Mouse (Mus musculus) cerebellum, postnatal 25 days (tissue): ENCODE measurements around the gene Gnat2.

ENCODE experiments used
- DNase-seq, 2 experiments: peaks; one replicate each; pipeline ENCODE4 v3.0.0; 2021; ENCODE audit warnings: mixed read lengths in 2 of 2

Gnat2 gene

DNA sequence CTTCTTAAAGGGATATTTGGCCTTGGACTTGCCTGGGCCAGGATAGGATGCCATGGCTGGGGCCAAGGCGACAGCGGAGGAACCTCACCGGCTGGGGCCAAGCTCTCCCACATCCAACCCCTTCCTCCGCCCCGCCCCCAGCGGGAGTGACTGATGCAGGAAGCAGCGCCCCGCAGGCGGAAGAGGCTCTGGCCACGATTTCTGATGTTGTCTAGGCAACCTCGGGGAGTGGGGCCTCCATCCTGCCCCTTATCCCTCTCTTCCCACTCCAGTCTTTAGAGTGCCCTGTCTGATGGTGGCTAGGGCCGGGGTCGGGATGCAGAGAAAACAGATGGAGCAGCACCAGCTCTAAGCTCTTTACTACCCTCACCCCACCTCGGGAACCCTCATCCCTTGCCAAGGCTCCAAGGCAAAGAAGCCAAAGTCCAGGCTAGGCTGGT, 7.3 kb upstream of the Gnat2 start:
- DNase-seq, result peak; percentile 96 to 98

DNA sequence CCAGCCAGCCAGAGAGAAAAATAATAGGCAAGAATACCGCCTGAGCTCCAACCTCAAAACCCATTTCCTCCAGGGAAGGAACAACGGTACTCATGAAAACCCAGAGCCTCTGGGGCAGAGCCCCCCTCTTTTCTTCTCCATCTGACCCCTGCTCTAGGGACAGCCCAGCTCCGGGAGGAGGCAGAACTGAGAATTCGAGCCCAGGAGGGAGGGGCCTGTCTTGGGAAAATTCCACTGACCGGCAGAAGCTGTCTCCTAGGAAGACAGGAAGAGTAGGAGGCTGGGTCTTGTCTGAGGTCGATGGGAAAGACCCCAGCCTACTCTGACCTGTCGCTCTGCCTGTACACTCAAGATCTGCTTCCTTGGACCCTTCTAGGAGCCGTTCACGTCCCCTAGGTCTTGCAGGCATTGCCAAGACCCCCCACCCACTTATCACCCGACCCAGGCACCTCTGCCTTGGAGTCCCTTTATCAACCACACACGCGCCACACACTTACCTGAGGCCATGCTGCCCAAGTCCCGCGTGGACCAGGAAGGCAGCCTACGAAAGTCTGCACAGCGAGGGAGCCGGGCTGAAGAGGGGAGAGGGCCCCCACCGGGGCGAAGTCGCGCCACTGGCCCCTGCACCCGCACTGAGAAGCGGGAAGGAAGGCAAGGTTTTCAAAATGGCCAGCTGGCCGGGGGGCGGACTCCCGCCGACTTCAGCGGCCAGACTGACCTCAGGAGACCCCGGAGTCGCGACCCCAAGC, 6.7 kb upstream of the Gnat2 start:
- peak; percentile 83 to 84 for DNase-seq

DNA sequence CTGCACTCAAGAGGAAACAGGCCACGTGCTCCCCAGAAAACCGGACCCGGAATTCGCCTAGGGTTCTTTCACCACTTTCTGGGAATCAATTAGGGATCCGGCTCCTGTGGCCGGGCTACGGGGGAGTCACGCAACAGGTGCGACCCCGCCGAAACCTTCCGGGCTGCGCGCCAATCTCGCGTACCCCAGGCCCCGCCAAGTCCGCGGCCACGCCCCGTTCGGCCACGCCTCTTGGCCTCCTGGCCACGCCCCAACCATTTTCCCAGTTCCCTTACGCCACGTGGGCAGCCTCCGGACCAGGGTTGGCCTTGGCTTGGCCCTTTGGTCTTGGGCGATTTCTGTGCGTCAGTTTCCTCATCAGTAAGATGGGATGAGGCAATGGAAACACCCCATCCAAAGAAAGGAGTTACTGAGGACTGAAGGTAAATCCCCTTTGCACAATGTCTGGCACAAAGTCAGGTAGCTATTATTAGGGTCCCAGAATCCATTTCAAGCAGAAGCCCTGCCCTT, 6.1 kb upstream of the Gnat2 start, which contains the start of gene Ampd2:
Gene Ampd2 (minus strand): TSS at position 182 of the 510 bp plus-strand sequence.
- peak; percentile 55 to 80 for DNase-seq

DNA sequence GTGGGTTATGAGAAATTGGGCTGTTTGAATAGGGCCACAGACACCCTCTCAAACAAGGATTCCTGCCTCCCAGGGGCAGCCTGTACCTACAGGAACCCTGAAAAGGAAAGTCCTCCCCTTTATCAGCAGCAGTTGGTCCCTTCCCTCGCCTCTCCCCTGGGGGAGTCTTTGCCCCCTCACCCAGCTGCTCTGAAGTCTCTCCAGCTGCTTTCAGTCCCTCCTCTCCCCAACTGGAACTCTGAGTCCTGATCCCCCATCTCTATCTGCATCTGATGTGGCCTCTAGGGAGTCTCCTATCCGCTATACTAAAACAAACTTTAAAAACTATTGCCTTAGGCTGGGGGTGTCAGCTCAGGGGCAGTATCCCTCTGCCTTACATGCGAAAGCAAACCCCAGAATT, 5.3 kb upstream of the Gnat2 start:
- DNase-seq, result no peak

DNA sequence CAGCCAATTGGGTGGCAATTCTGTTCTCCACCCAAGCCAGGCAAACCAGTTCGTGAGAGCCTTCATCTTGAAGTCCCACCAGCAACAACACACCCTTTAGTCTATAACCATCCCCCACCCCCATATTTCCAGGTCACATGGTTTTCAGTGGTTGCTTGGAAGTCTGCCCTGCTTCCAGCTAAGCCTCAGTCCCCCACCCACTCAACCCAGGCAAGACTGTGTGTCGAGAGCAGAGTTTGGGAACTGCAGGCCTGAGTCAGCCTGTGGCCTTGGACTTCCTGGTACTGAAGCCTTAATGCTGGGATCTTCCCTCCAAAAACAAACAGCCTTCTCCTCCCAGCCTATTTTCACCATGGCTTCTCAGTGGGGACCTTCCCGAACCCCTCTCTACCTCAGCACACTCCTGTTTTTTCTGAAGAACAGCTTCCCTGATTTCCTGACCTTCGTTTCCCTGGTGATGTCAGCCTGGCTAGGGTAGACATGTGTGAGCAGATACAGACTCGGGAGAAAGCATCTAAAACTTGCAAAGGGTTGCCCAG, 3.7 kb upstream of the Gnat2 start:
- no peak for DNase-seq

DNA sequence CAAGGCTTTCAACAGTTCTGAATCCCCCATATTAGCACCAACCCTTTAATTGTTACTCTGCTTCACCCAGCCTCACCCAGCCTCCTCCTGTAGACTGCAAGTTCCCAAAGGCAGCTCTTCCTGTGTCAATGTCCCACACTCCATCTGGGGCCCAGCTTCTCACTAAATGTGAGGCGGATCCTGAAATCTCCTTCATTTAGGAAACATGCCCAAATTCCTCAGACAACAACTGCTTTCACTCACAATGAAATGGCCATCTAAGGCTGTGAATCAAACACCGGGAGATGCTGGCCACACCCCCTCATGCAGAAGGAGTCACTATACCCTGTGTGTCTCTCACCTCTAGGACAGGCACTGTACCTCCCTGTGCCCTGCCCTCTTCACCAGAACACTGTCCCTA, 2.7 kb upstream of the Gnat2 start:
- no peak for DNase-seq

DNA sequence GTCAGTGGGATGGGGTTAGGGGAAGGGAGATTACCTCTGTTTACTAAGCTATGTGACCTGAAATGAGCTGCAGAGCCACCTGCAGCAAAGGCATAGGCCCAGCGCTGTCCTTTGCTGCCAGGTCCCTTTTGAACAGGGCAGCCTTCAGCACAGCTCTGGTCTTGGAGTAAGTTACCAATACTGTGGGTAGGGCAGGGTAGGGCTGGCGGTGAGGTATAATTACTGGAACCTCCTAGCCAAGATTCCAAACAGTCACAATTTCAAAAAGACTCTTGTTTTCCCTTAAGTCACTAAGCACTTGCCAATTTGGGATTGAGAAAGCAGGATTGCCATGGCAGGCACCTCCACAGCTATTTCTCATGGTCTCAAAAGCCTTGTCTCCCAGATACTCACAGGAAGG, 2.0 kb upstream of the Gnat2 start:
- no peak for DNase-seq

DNA sequence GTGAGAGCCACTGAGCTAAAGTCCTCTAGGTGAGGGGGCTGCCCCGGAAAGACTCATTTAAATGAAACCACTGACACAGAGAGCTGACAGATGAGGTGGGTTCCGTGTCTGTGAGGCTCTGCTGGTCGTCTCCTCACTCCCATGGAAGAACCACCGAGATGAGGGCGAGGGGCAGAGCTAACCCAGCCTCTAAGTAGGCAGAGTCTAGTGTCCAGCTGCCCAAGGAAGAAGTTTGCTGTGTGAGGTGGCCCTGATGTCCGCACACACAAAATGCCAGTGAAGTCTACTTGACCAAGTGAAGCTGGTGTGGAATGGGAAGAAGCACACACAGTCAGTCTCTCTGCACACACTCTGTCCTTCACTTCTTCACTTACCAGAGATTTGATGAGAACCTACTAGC, 559 bp upstream of the Gnat2 start:
- DNase-seq, result no peak

DNA sequence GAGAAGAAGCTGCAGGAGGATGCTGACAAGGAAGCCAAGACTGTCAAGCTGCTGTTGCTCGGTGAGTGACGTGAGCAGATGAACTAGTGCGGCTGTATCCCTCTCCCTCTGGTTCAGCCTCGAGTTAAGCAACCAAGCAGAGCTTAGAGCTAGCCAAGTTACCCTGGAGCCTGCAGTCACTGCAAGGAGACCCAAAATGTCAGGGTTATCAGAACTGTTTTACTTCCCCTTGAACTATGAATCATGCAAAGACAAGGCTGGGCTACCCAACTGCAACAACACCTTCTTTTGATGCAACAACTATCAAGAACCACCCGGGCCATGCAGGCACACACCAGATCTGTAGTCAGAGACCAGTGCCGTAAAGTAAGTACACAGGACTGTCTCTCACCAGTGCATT, 717 bp downstream of the Gnat2 start:
- no peak for DNase-seq

DNA sequence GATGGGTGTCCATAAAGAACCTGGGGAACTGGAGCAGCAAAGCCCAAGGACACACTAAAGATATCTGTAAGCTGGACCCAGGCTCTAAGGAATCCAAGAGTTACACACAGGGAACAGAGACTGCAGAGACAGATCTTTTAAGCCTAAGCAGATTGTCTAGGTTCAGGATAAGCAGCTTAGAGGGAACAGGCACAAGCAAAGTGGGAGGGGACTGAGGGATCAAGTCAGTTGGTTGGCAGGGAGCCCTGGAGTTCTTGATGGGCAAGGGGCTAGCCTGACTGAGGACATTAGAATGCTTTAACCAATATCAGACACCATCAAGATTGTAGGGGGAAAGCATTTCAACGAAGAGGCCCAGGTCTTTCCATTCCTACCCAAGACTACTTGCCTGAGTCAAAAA, 1.6 kb downstream of the Gnat2 start:
- no peak for DNase-seq

DNA sequence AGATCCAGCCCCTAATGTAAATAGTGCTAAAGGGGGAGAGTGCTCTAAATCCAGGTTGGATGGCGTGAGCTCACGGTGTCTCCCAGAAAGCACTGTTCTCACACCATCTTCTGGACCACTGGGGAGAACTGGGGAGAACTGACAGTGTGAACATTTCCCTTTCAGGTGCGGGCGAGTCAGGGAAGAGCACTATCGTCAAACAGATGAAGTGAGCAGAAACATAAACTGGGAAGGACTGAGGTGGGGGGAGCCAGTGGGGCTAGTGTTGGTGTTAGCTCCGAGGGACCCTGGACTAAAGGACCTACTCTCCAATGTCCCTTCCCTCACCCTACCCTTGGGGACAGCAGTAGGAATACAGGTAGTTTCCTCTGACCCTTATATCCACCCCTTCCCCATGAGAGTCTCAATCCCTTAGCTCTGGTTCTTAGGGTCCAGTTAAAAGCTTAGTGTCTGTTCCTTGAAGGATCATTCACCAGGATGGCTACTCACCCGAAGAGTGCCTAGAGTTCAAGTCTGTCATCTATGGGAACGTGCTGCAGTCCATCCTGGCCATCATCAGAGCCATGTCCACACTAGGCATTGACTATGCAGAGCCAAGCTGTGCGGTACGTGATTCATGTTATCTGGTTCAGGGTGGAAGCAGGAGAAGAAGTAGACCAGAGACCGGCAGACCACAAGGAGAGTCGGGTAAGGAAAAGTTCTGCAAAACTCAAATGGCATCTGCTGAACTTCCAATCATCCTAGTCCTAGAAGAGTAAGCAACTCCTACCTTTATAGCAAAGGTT, 2.6 kb downstream of the Gnat2 start:
- no peak for DNase-seq

DNA sequence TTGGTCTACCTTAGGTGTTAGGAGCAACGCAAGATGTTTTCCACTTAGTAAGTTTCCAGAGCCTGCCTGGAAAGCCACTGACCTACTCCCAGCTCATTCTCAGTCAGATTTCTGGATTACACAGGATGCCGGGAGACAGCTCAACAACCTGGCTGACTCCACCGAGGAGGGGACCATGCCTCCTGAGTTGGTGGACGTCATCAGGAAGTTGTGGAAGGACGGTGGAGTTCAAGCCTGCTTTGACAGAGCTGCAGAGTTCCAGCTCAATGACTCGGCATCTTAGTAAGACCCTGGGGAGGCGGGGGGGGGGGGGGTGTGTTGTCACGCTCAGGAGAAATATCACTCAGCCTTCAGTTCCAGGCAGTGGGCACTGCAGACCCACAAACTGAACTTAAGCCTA, 3.6 kb downstream of the Gnat2 start:
- no peak for DNase-seq

DNA sequence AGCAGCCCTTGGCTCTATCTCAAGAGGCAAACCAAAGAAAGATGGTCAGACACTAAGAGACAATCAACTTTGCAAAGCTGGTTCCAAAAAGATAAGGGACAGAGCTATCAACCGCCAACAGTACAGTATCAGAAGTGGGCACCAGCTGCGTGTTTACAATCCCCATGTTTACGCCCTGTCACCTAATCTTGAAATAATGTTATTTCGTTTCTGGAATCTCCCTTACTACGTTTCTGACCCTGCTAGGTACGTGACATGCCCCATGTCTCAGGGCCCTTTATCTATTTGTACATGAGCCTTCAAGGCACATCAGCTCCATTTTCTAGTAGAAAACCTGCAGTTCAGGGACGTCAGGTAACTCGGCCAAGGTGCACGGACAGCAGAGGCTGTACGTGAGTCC, 4.1 kb downstream of the Gnat2 start:
- DNase-seq, result no peak

DNA sequence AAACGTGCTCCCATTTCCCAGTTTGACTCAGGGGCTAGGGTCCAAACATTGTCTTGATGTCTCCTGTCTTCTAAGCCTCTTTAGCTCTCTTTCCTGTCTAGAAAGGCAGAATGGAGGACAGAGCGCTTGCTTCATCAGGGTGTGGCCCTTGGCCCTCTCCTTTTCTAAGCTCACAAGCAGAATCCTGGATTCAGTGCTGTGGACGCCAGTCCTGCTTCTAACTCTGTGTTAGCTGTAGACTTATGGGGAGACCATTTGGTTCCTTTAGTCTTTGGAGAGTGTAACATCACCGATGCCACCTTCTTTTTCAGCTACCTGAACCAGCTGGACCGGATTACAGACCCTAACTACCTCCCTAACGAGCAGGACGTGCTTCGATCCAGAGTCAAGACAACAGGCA, 5.1 kb downstream of the Gnat2 start:
- DNase-seq, result no peak

DNA sequence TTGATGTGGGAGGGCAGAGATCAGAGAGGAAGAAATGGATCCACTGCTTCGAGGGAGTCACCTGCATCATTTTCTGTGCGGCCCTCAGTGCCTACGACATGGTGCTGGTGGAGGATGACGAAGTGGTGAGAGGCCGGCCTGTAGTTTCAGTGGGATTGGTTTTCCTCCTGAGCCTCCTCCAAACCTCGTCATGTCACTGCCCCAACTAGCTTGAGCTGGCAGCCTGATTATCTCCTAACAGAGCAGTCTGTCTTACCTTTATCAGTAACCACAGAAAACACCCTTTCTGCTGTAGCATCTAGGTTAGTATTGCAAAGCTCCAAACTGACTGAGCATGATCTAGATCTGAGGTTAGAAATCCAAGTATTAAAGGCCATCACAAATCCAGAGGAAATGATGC, 5.7 kb downstream of the Gnat2 start:
- DNase-seq, result no peak

DNA sequence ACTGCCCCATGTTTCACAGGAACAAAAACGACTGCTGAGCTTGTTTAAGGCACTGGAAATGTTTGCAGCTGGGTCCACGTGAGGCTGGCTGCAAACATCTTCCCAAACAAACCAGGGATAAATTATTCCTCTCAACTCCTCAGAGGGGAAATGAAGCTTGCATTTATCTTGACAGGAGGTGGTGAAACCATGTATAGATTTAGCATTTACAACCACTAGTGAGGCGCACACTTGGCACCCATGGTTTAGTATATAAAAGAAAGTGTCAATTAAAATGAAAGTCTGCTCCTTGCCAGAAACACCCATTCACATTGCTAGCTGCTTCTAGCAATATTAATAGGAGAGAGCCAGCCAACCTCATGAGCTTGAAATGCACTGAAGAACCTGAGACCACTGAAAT, 9.0 kb downstream of the Gnat2 start:
- no peak for DNase-seq

DNA sequence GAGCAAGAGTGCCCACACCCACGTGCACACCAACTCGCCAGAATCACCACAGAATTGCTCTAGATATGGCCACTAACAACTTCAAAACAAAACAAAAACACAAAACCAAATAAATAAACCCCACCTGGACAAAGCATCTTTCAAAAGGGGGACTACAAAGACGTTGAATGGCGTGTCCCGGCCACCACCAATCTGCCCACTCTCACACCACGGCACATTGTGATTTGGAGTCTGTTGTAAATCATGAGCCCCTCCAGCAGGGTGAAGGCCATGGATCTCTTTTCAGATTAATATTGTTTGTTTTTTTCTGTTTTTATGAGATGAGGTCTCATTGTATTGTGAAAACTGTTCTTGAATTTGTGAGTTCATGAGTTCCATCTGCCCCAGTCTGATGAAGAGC, 9.5 kb downstream of the Gnat2 start:
- no peak for DNase-seq

DNA sequence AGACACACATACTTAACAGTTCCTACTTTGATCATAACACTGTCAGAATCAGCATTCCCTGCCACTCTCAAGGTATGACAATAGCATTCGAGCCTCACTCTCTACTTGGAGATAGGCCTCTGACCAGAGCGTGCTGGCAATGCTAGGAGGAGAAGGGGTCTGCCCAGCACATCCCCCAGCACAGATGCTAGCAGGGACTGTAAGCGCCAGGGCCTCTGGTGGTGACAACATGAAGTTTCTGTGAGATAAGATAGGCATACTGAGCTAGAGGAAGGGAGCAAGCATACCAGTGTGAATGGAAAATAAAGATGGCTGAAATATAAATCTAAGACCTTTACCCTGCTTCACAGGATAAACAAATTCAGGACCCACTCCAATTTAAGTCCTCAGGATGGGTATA, 12.7 kb downstream of the Gnat2 start:
- DNase-seq, result no peak

DNA sequence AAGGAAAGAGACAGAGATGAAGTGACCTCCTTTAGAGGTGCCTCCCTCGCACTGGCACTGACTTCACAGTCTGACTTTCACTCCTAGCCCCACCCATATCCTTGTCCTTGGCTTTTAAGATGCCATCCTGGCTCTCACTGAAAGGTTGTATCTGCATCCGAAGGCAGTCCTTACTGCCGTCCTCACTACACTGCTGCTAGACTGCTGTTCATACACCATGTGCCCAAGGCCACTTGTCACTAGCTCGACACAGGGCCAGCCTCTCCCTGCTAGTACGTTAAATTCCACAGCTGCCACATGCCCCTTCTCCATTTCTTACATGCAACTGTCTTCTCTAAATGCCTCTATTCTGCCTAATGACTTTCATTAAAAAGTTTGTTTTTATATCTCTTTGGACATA, 18.7 kb downstream of the Gnat2 start:
- no peak for DNase-seq

DNA sequence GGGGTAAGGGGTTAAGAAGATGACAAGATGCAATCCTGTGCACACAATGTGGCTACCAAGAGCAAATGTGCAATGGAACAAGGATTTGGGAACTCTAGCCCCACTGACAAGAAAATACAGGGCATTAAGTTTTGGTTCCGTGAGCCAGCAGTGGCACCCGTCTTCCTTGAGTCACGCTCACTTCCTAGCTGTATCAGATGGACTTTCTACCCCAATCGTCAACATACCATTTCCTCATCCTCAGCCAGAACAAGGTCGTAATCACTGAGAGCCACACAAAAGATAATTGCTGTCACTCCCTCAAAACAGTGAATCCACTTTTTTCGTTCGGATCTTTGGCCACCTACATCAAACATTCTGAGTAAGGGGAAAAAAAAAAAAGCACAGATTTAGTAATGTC, 19.7 kb downstream of the Gnat2 start:
- DNase-seq, result no peak

DNA sequence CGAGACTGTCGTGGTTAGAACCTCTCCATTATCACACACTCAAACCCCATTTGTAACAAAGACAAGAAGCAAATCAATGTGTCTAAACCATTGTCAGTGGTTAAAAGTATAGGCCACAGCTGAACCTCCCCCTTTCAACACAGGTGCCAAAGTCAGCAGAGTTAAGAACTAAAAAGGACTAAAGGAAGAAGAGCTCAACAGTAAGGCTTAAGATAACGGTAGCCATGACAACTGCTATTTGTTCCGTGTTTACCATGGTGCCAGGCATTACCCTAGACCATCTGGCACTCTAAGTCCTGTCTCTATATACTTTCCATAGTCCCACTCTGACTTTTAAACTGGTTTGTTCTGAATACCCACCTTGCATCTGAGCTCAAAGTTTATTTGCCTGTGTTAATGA, 20.1 kb downstream of the Gnat2 start:
- no peak for DNase-seq

DNA sequence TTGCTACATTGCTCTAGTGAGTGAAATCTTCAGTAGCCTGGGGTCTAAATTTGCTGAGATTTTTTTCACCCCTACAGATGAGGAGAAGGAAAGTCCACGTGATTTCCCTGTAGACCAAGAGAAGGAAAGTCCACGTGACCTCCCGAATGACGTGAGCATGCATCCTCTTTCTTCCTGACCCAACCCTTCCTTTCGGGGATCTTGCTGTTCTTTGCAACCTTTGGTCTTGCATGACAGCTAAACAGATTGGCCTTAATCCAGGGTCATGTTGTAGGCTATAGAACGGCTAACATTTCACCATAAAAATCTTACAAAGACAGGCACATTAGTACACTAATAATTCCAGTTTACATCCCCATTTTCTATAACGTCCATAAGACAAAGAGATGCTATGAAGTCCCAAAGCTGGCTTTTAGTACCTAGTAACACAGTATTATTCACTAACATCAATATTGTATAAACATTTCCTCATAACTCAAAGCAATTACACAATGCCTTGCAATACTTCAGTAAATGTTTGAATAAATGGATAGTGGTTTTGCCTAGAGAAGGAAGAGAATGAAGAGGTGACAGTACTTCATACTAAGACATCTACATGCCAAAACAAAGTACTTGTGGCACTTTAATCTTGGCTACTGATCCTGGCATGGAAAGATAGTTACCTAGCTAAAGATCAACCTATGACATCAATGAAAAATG, 21.2 kb downstream of the Gnat2 start:
- no peak for DNase-seq

DNA sequence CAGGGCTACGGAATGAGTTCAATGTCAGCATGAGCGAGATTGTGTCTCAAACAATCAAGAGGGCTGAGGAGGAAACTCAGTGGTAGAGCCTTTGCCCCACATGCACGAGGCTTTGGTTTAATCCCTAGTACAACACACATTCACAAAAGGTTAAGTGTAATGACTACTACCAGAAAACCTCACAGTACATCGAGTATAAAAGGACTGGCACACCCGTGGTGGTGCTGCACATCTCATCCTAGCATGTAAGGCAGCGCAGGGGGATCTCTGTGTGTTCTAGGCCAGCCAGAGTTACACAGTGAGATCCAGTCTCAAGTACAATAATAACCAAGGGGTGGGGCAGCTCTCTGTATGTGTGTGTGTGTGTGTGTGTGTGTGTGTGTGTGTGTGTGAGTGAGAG, 24.9 kb downstream of the Gnat2 start:
- no peak for DNase-seq
